In the genomic region with DNA sequence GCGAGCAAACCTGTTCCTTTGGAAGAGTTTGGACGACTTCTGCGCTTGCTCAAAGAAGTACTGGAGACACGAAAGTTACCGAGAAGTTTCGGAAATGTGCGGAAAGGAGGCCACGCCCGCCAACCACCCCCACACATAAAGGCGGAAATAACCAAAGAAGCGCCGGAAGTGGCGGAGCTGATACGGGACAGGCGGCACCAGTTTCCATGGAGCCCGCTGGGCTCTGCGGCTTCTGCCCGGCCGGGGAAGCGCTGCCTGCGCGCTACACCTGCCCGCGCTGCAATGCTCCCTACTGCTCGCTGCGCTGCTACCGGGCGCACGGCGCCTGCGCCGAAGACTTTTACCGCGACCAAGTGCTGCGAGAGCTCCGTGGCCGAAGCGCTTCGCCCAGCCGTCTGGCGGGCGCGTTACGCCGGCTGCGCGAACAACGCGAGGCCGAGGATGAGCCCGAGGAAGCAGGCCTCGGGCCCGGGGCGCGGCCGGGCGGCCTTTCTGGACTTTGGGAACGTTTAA, we compare ENCODE assay signal across 8 mouse cellular contexts. TPM values are rescaled to one million over a fixed set of nuclear protein-coding genes. Genes with fewer than 3 reads are reported as not detected.
DNase-seq lines count a peak whose midpoint lies in the region; ATAC-seq lines count a peak whose summit lies in the region.

A gene (plus strand): TSS at position 172 of the 513 bp plus-strand sequence.

- H3K27me3 ChIP-seq in embryonic facial prominence, embryonic 11.5 days (ENCODE audit: control insufficient read depth, insufficient read depth, low read length): no peaks in the 10 kb centered on the region
- H3K27me3 ChIP-seq in limb, embryonic 11.5 days (ENCODE audit: control insufficient read depth, insufficient read depth, low read length): no peaks in the 10 kb centered on the region
- no peaks in the 10 kb centered on the region for H3K27me3 ChIP-seq in midbrain, embryonic 14.5 days (ENCODE audit: control insufficient read depth, insufficient read depth, low read length)

- H3K9ac ChIP-seq in embryonic facial prominence, embryonic 11.5 days (replicated peaks; ENCODE audit: low read length): peak within 1 kb of the TSS; percentile 92
- H3K9ac ChIP-seq in limb, embryonic 11.5 days (ENCODE audit: low read length): peak within 1 kb of the TSS; percentile 90
- peak within 1 kb of the TSS; percentile 91 for H3K9ac ChIP-seq in midbrain, embryonic 14.5 days (replicated peaks; ENCODE audit: low read length)

- H3K4me3 ChIP-seq in embryonic facial prominence, embryonic 11.5 days (ENCODE audit: low read depth, low read length): peak within 1 kb of the TSS; percentile 89
- H3K4me3 ChIP-seq in limb, embryonic 11.5 days (ENCODE audit: low read depth, low read length): peak within 1 kb of the TSS; percentile 82
- H3K4me3 ChIP-seq in midbrain, embryonic 14.5 days (replicated peaks; ENCODE audit: low read depth, low read length): peak within 1 kb of the TSS; percentile 77

- DNase-seq in ovary, adult 18-20 months (ENCODE audit: low spot score): peak; percentile 91
- DNase-seq in ovary, postnatal 10 days (ENCODE audit: low spot score): no peak
- peak; percentile 97 for DNase-seq in embryonic facial prominence, embryonic 11.5 days (ENCODE audit: low spot score)
- DNase-seq in heart, adult 11 months: peak; percentile 99
- peak; percentile 96 for DNase-seq in kidney, adult 18-20 months
- DNase-seq in limb, embryonic 11.5 days (ENCODE audit: low spot score): peak; percentile 92
- DNase-seq in midbrain, embryonic 14.5 days: peak; percentile 95
- DNase-seq in spleen, postnatal 10 days (ENCODE audit: low spot score in 2 of 2): peak; percentile 84 to 94

- peak within 1 kb of the TSS; percentile 93 for H3K27ac ChIP-seq in embryonic facial prominence, embryonic 11.5 days (replicated peaks; ENCODE audit: low read depth, low read length)
- H3K27ac ChIP-seq in limb, embryonic 11.5 days (replicated peaks; ENCODE audit: low read depth, low read length): peak within 1 kb of the TSS; percentile 84
- peak within 1 kb of the TSS; percentile 89 for H3K27ac ChIP-seq in midbrain, embryonic 14.5 days (replicated peaks; ENCODE audit: low read depth, low read length)

- H3K4me2 ChIP-seq in embryonic facial prominence, embryonic 11.5 days (ENCODE audit: low read depth, low read length): peak within 1 kb of the TSS; percentile 95
- H3K4me2 ChIP-seq in limb, embryonic 11.5 days (ENCODE audit: low read depth, severe bottlenecking): peak within 1 kb of the TSS; percentile 90
- H3K4me2 ChIP-seq in midbrain, embryonic 14.5 days (ENCODE audit: low read length): peak within 1 kb of the TSS; percentile 100

- peak; percentile 48 for ATAC-seq in embryonic facial prominence, embryonic 11.5 days (replicated peaks; ENCODE audit: insufficient number of reproducible peaks, low FRiP score, low TSS enrichment, low read depth)
- ATAC-seq in limb, embryonic 11.5 days (ENCODE audit: insufficient number of reproducible peaks, low FRiP score, low TSS enrichment, low read depth): peak; percentile 53
- peak; percentile 35 for ATAC-seq in midbrain, embryonic 14.5 days (ENCODE audit: low FRiP score, low TSS enrichment)

- H3K36me3 ChIP-seq in embryonic facial prominence, embryonic 11.5 days (replicated peaks; ENCODE audit: control insufficient read depth, insufficient read depth, low read depth, low read length): no peaks in the 10 kb centered on the region; the same call in 1 of the 2 replicates
- H3K36me3 ChIP-seq in limb, embryonic 11.5 days (ENCODE audit: control insufficient read depth, insufficient read depth, low read length): peaks cover 4% of the 10 kb centered on the region; the same call in 1 of the 2 replicates
- H3K36me3 ChIP-seq in midbrain, embryonic 14.5 days (ENCODE audit: control insufficient read depth, insufficient read depth, low read length): peaks cover 7% of the 10 kb centered on the region

- peaks cover 6% of the 10 kb centered on the region for H3K4me1 ChIP-seq in embryonic facial prominence, embryonic 11.5 days (ENCODE audit: control insufficient read depth, insufficient read depth, low read length)
- peaks cover 16% of the 10 kb centered on the region for H3K4me1 ChIP-seq in limb, embryonic 11.5 days (ENCODE audit: control insufficient read depth, insufficient read depth, low read length)
- peaks cover 27% of the 10 kb centered on the region for H3K4me1 ChIP-seq in midbrain, embryonic 14.5 days (ENCODE audit: control insufficient read depth, insufficient read depth, low read length)

- WGBS in embryonic facial prominence, embryonic 11.5 days: under 1% methylated on average over 58 of the region's 58 CpGs
- WGBS in limb, embryonic 11.5 days: under 1% methylated on average over 58 of the region's 58 CpGs
- under 1% methylated on average over 58 of the region's 58 CpGs for WGBS in midbrain, embryonic 14.5 days

- H3K9me3 ChIP-seq in embryonic facial prominence, embryonic 11.5 days (replicated peaks; ENCODE audit: control insufficient read depth, low read length): no peaks in the 10 kb centered on the region
- H3K9me3 ChIP-seq in limb, embryonic 11.5 days (ENCODE audit: control insufficient read depth, low read length): no peaks in the 10 kb centered on the region
- no peaks in the 10 kb centered on the region for H3K9me3 ChIP-seq in midbrain, embryonic 14.5 days (ENCODE audit: control insufficient read depth, low read length)

RNA-seq across cellular contexts. Expression of the gene that starts here (rescaled TPM):
- 40.8 and 44.2 TPM in 2 replicates for polyA plus RNA-seq in embryonic facial prominence, embryonic 11.5 days (2014; fragmentation: Nextera tagmentation; extraction: Ambion mirVana)
- polyA plus RNA-seq in limb, embryonic 11.5 days (2014; fragmentation: Nextera tagmentation; extraction: Ambion mirVana): 37.8 and 40.3 TPM in 2 replicates
- 32.4 and 37.9 TPM in 2 replicates for polyA plus RNA-seq in midbrain, embryonic 14.5 days (2014; fragmentation: Nextera tagmentation; extraction: Ambion mirVana)
